Mouse (Mus musculus) G1E-ER4 (cell line): ENCODE data around the gene Slc11a1. TPM values are rescaled to one million over a fixed set of nuclear protein-coding genes. Genes with fewer than 3 reads are reported as not detected.

ENCODE experiments used
- GATA1 ChIP-seq: IDR thresholded peaks from one replicate; pipeline ENCODE4 v1.8.0; 2012; ENCODE audit warnings: low read length, inconsistent platforms
- polyA plus RNA-seq: library from polyadenylated mRNA; stranded (reverse); fragments of >175 nt; gene quantifications from 2 replicates; pipeline ENCODE4 v1.2.3, GENCODE M21; 2012

Gene Slc11a1
- polyA plus RNA-seq, 1 experiment = not detected

GRCm38 (mm10) chr1:74392446-74392994 lies 17.5 kb downstream of the Slc11a1 start:
- TF ChIP-seq GATA1 = no peak

GRCm38 (mm10) chr1:74393010-74393409 lies 18.0 kb downstream of the Slc11a1 start:
- no peak for TF ChIP-seq GATA1

GRCm38 (mm10) chr1:74393697-74394096 lies 18.7 kb downstream of the Slc11a1 start:
- TF ChIP-seq GATA1 = no peak

GRCm38 (mm10) chr1:74394311-74394710 lies 19.3 kb downstream of the Slc11a1 start:
- TF ChIP-seq GATA1 = no peak

- TF ChIP-seq GATA1 = no peak
These were observed 19.9 kb downstream of the Slc11a1 start for GRCm38 (mm10) chr1:74394858-74395257.

GRCm38 (mm10) chr1:74395290-74395689 lies 20.3 kb downstream of the Slc11a1 start:
- no peak for TF ChIP-seq GATA1

GRCm38 (mm10) chr1:74397268-74397918 lies 22.4 kb downstream of the Slc11a1 start:
- TF ChIP-seq GATA1 = no peak

GRCm38 (mm10) chr1:74397919-74398451 lies 23.0 kb downstream of the Slc11a1 start:
- no peak for TF ChIP-seq GATA1

GRCm38 (mm10) chr1:74400531-74400930 lies 25.5 kb downstream of the Slc11a1 start:
- TF ChIP-seq GATA1 = no peak

- peak; percentile 53 for TF ChIP-seq GATA1
These were observed 26.2 kb downstream of the Slc11a1 start for GRCm38 (mm10) chr1:74401015-74401702.

- TF ChIP-seq GATA1 = no peak
These were observed 29.2 kb downstream of the Slc11a1 start for GRCm38 (mm10) chr1:74404206-74404605.

- TF ChIP-seq GATA1 = no peak
These were observed 33.9 kb downstream of the Slc11a1 start, which contains the start of gene Vil1 for GRCm38 (mm10) chr1:74408589-74409504. TSS of gene Vil1 (plus strand) at chr1:74409376.

- TF ChIP-seq GATA1 = no peak
These were observed 36.8 kb downstream of the Slc11a1 start for GRCm38 (mm10) chr1:74411753-74412325.

GRCm38 (mm10) chr1:74412711-74413110 lies 37.7 kb downstream of the Slc11a1 start:
- no peak for TF ChIP-seq GATA1

GRCm38 (mm10) chr1:74415143-74415542 lies 40.1 kb downstream of the Slc11a1 start:
- TF ChIP-seq GATA1 = no peak
